Mouse (Mus musculus) lung, postnatal 10 days (tissue): Measurements from ENCODE around the gene Pigt.

Experiments used
- DNase-seq: peaks from one replicate; pipeline ENCODE4 v3.0.0; 2021

Pigt gene

DNA sequence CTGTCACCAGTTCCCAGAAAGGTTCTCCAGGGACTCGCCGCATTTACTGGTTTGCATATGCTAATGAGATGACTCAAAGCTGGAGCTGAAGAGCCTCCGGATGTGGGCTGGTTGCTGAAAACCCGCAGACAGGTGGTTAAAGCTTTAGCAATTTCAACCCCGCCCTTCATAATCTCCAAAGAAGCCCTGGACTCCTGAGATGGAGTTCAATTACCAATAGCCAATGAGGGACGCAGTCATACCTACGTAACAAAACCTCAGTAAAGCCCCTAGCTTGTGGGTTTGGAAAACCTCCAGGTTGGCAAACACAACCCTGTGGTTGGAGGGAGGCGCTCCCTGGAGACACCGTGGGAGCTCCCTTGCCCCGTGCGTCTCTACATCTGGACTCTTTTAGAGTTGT is 24.5 kb downstream of the Pigt start:
- DNase-seq, result no peak

- no peak for DNase-seq
These were observed 25.0 kb downstream of the Pigt start for GRCm38 (mm10) chr2:164522280-164522679.

DNA sequence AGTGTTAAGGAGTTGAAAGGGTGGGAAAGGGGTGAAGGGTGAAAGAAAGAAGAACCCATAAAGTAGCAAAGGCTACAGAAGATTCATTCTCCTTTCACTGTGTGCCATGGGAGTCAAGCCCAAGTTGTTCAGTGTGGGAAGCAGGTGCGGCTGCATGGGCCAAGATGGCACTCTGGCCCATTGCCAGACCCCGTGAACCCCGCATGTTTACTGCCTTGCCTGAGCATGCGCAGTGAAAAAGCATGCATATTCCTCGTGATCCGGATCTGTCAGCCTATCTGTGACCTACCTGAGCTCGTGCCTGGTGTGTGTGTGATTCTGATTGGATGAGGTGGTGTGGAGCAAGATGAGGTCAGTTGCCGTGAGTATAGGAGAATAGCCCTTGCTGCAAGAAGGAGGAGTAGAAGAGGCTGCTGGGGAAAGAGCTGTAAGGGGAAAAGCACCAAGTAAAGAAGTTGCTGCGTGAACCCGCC is 26.0 kb downstream of the Pigt start:
- no peak for DNase-seq

DNA sequence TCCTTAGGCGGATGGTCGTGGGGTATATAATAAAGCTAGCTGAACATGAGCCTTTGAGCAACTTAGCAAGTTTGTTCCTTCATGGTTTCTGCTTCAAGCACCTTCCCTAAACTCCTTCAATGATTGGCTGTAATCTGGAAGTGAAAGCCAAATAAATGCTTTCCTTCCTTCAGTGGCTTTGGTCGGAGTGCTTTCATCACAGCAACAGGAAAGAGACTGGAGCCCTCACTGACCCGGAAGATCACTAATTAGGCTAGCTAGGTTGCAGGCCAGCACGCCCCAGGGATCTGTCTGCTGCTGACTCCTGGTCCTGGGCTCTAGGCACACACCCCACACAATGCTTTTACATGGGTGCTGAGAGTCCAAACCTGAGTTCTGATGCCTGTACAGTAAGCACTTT is 31.2 kb downstream of the Pigt start:
- DNase-seq, result no peak

- DNase-seq, result peak; percentile 86
These were observed 33.8 kb downstream of the Pigt start for GRCm38 (mm10) chr2:164531169-164531568.

DNA sequence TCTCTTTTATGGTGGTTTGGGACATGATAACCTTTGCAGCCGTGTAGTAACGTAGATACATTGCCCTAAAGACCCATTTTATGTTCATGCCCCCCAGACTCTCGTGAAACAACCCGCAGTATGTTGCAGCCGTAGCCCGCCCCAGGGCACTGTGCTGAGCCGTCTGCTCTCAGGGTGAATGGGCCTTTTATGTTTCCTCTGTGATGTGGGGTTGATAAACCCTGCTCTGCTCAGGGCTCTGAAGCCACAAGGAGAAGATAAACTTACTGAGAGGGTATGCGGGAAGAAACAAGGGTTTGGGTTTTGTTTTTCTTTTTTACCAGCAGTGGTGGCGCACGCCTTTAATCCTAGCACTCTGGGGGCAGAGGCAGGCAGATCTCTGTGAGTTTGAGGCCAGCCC is 37.0 kb downstream of the Pigt start:
- no peak for DNase-seq

GRCm38 (mm10) chr2:164537003-164537402 is 39.7 kb downstream of the Pigt start:
- DNase-seq, result no peak

DNA sequence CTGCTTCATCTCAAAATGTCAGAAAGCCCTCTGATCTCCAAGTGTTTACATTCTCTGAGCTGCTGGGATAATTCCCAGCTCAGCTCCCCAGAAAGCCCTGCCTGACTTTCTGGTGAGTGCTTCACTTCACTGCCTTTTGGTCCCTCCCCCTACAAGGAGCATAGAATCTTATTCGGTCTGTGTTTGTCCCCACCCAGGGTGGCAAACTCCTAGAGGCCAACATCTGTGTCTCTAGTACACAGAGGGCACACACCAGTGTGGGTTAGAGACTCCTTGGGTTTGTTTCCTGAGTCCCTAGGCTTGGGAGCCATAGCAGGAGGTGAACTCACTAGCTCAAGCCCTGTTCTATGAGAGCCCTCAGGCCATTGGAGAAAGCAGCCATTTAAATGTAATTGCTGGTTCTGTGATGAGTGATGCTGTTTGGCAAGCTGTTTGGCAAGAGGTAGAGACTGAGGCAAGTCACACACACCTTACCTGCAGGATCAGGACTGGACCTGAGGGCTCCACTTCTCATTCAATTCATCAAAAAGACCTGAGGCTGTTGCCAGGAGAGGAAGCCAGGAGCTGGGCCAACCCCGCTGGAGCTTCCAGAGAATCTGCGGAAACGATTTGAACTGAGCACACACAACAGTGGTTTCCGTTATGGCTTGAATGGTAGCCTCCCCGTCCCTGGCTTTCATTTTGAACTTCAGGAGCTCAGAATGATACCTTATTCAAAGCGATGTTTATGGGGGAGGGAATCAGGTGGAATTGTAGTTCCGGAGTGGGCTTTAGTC is 43.5 kb downstream of the Pigt start:
- DNase-seq, result peak; percentile 48

GRCm38 (mm10) chr2:164542132-164542531 is 44.8 kb downstream of the Pigt start:
- DNase-seq, result peak; percentile 24

DNA sequence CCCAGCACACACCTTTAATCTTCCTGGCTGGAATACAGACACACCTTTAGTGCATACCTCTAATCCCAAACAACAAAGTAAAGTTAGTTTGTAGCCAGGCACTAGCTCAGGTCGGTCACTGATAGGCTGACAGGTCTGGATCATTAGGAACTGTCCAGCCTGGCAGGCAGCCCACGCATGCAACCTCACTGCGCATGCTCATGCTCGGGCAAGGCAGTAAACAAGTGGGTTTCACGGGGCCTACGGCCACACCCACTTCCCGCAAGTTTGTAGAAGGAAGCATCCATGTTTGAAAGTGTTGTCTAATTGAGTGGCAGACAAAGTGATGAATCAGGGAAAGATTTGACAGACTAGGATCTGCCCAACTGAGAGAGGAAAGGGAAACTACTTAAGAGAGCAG is 45.3 kb downstream of the Pigt start:
- DNase-seq, result no peak

DNA sequence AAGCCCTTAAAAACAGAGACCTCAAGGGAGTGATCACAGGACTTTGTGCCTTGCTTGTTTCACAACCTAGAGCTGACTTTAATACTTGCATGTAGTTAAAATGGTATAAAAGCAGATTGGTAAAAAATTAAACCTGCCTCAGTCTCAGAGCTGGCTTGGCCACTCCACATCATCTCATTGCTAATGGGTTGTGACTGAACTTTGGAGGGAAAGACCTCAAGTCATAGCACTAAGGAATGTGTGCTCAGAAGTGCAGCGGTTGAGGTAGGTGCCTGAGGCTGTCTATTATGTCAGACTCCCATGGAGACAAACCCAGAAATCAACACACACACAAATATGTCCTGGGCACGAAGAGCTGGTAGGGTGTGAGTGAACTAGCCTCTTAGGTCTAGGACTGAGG is 46.4 kb downstream of the Pigt start:
- no peak for DNase-seq

GRCm38 (mm10) chr2:164544454-164545097 is 47.3 kb downstream of the Pigt start:
- DNase-seq, result no peak

DNA sequence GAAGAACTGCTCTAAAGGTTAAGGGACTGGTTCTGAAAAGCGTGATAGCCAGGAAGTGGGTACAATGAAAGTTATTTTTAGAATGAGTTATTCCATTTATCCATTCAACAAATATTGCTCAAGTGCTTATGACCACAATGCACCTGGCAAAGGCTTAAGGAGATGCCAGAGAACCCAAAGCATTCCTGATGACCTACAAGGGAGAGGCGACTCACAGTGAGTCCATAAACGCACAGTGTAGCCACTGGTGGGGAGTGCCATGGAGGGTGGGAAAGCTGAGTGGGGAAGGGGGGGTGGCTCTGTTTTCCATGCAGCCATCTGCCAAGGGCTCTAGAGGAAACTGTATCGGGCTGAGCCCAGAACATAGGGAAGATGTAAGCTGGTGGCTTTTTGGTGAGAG is 52.0 kb downstream of the Pigt start:
- DNase-seq, result peak; percentile 43

- DNase-seq, result no peak
These were observed 52.9 kb downstream of the Pigt start for GRCm38 (mm10) chr2:164549963-164550894.

DNA sequence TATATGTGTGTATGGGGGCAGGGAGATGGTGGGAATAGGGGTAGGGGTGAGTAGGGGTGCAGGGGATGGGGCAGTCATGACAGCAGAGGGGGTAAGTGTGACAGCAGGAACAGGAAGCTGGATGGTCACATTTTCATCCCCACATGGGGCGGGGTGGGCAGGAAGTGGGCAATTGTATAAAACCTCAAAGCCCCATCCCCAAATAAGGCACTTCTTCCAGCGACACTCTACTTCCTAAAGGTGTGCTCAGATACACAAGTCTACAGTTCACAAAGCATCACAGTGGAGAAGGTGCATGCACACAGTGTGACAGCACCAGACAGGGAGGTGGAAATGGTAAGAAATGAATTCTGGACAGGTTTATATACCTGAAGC is 53.6 kb downstream of the Pigt start:
- no peak for DNase-seq

GRCm38 (mm10) chr2:164551502-164551901 is 54.2 kb downstream of the Pigt start:
- DNase-seq, result no peak
